Mouse (Mus musculus): ENCODE data around the gene Dppa4. TPM values are rescaled to one million over a fixed set of nuclear protein-coding genes. Genes with fewer than 3 reads are reported as not detected.

Gene Dppa4
- polyA plus RNA-seq, 1 experiment, result not detected

- H3K4me3 ChIP-seq (ENCODE audit: insufficient read depth, low read length), result no peak overlapping the region
- H3K27ac ChIP-seq (ENCODE audit: insufficient read depth, low read depth, low read length), result no peak overlapping the region
- H3K4me1 ChIP-seq (ENCODE audit: control insufficient read depth, insufficient read depth, low read length), result no peaks in the 10 kb centered on the region
- TF ChIP-seq POLR2A (IDR thresholded peaks at IDR 0.05; ENCODE audit: borderline replicate concordance, low read depth, low read length) (no peak), CTCF (IDR thresholded peaks at IDR 0.05; ENCODE audit: low read depth, low read length) (no peak)
Measured at GRCm38 (mm10) chr16:48320781-48321180, 37.2 kb downstream of the Dppa4 start.

DNA sequence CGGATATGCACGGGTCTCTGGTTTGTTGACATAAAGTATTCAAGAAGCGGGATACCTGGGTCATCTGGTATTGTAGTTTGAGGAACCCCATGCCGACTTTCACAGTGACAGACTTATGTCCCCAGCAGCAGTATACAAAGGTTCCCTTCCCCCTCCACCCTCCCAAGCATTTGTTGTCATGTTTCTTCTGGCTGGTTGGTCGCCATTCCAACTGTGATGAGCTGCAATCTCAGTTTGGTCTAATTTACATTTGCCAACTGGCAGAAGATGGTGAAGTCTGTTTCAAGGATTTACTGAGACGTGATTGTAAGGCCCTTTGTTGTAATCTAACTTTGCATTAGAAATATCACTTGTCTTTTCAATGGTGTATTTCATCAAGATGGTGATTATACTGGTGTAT, 39.6 kb downstream of the Dppa4 start:
- Histone ChIP-seq H3K4me1 (ENCODE audit: control insufficient read depth, insufficient read depth, low read length) (no peaks in the 10 kb centered on the region), H3K4me3 (ENCODE audit: insufficient read depth, low read length) (no peak overlapping the region), H3K27ac (ENCODE audit: insufficient read depth, low read depth, low read length) (no peak overlapping the region)
- no peak for TF ChIP-seq CTCF (IDR thresholded peaks at IDR 0.05; ENCODE audit: low read depth, low read length)
- no peak for TF ChIP-seq POLR2A (IDR thresholded peaks at IDR 0.05; ENCODE audit: borderline replicate concordance, low read depth, low read length)

GRCm38 (mm10) chr16:48323602-48324345, 40.2 kb downstream of the Dppa4 start:
- Histone ChIP-seq H3K27ac (ENCODE audit: insufficient read depth, low read depth, low read length) (no peak overlapping the region), H3K4me3 (ENCODE audit: insufficient read depth, low read length) (no peak overlapping the region), H3K4me1 (ENCODE audit: control insufficient read depth, insufficient read depth, low read length) (no peaks in the 10 kb centered on the region)
- no peak for TF ChIP-seq CTCF (IDR thresholded peaks at IDR 0.05; ENCODE audit: low read depth, low read length)
- no peak for TF ChIP-seq POLR2A (IDR thresholded peaks at IDR 0.05; ENCODE audit: borderline replicate concordance, low read depth, low read length)

GRCm38 (mm10) chr16:48326903-48327302, 43.4 kb downstream of the Dppa4 start:
- Histone ChIP-seq H3K4me3 (ENCODE audit: insufficient read depth, low read length) (no peak overlapping the region), H3K4me1 (ENCODE audit: control insufficient read depth, insufficient read depth, low read length) (no peaks in the 10 kb centered on the region), H3K27ac (ENCODE audit: insufficient read depth, low read depth, low read length) (no peak overlapping the region)
- TF ChIP-seq CTCF (IDR thresholded peaks at IDR 0.05; ENCODE audit: low read depth, low read length) (no peak), POLR2A (IDR thresholded peaks at IDR 0.05; ENCODE audit: borderline replicate concordance, low read depth, low read length) (no peak)

DNA sequence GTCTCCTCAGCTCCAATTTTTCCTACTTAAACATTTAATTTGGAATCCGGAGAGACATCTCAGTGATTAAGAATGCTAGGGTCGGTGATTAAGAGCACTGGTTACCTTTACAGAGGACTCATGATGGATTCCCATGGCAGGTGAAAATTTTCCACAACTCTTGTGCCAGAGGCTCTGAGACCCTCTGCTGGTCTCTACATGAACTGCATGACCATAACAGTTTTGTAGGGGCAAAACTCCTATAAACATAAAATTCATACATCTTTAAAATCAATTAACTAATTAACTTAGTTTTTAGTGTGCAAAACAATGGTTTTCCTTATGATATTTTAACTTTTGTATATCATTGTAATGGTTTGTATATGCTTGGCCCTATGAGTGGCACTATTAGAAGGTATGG, 44.9 kb downstream of the Dppa4 start:
- TF ChIP-seq POLR2A (IDR thresholded peaks at IDR 0.05; ENCODE audit: borderline replicate concordance, low read depth, low read length) (no peak), CTCF (IDR thresholded peaks at IDR 0.05; ENCODE audit: low read depth, low read length) (no peak)
- no peak overlapping the region for H3K27ac ChIP-seq (ENCODE audit: insufficient read depth, low read depth, low read length)
- H3K4me3 ChIP-seq (ENCODE audit: insufficient read depth, low read length), result no peak overlapping the region
- no peaks in the 10 kb centered on the region for H3K4me1 ChIP-seq (ENCODE audit: control insufficient read depth, insufficient read depth, low read length)

- no peak for TF ChIP-seq POLR2A (IDR thresholded peaks at IDR 0.05; ENCODE audit: borderline replicate concordance, low read depth, low read length)
- no peak for TF ChIP-seq CTCF (IDR thresholded peaks at IDR 0.05; ENCODE audit: low read depth, low read length)
- Histone ChIP-seq H3K4me3 (ENCODE audit: insufficient read depth, low read length) (no peak overlapping the region), H3K27ac (ENCODE audit: insufficient read depth, low read depth, low read length) (no peak overlapping the region), H3K4me1 (ENCODE audit: control insufficient read depth, insufficient read depth, low read length) (no peaks in the 10 kb centered on the region)
Measured at GRCm38 (mm10) chr16:48331822-48332221, 48.3 kb downstream of the Dppa4 start.

DNA sequence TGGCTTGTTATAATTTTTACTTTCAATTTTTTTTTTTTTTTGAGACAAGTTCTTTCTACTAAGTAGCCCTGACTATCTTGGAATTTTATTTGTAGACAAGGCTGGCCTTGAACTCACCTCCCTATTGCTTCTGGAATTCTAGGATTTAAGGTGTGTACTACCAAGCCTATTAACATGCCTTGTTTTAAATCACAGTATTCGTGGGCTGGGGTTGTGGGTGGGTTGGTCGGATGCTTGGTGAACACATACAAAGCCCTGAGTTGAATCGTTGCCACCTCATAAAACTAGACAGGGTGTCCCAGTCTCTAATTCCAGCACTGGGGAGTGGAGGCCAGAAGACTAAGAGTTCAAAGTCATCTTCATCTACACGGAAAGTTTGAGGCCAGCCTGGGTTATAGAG, 51.8 kb downstream of the Dppa4 start:
- H3K4me3 ChIP-seq (ENCODE audit: insufficient read depth, low read length), result no peak overlapping the region
- no peaks in the 10 kb centered on the region for H3K4me1 ChIP-seq (ENCODE audit: control insufficient read depth, insufficient read depth, low read length)
- TF ChIP-seq POLR2A (IDR thresholded peaks at IDR 0.05; ENCODE audit: borderline replicate concordance, low read depth, low read length), result no peak
- TF ChIP-seq CTCF (IDR thresholded peaks at IDR 0.05; ENCODE audit: low read depth, low read length), result no peak
- no peak overlapping the region for H3K27ac ChIP-seq (ENCODE audit: insufficient read depth, low read depth, low read length)

Other genes starting within 250 kb of the Dppa4 start
- not detected in 2 replicates for gene Dppa2, start 20.2 kb downstream of the Dppa4 start, polyA plus RNA-seq (2012; ENCODE audit: insufficient read depth, insufficient read length, missing spikeins)
- not detected in 2 replicates for gene Gm5485, start 128.7 kb downstream of the Dppa4 start, polyA plus RNA-seq (2012; ENCODE audit: insufficient read depth, insufficient read length, missing spikeins)
- gene Morc1, start 147.5 kb downstream of the Dppa4 start, polyA plus RNA-seq (2012; ENCODE audit: insufficient read depth, insufficient read length, missing spikeins), result not detected in 2 replicates